Comparison of ENCODE assay signal across 16 mouse cellular contexts in genomic region chrX:101383455-101383854, GRCm38 (mm10). TPM values are rescaled to one million over a fixed set of nuclear protein-coding genes. Genes with fewer than 3 reads are reported as not detected.
DNase-seq lines count a peak whose midpoint lies in the region; ATAC-seq lines count a peak whose summit lies in the region.
"Had no signal": no experiment of that assay in that cellular context is flagged by ENCODE, and none has a peak within 500 bp of the region (broad histone marks: within the 10 kb centered on the region; RNA-seq: fewer than 3 reads in every experiment).

No protein-coding gene starts in this region.

- peak; percentile 6 for DNase-seq in cerebellum, adult 9-10 months
- DNase-seq in layer of hippocampus, adult 11-12 months (ENCODE audit: low spot score): peak; percentile 25
- DNase-seq in layer of hippocampus, postnatal 25 days (ENCODE audit: extremely low spot score in 1 of 2, low spot score in 1 of 2): no peak
- DNase-seq in right cerebral cortex, adult 18-20 months: peak; percentile 10
- no peak for DNase-seq in right cerebral cortex, postnatal 36 days (ENCODE audit: low spot score in 2 of 2)
- DNase-seq in thymus, postnatal 14 days: no peak
- DNase-seq in adrenal gland, adult 2 months: no peak
- DNase-seq: cerebellum, adult 8-10 months; gastrocnemius, postnatal 36 days; kidney, adult 9 months; lung, adult 2 months; spleen, adult 18-20 months; thymus, postnatal 36 days had no signal

- ATAC-seq in cerebellum, adult (ENCODE audit: insufficient number of reproducible peaks, low FRiP score, low TSS enrichment): no peak

RNA-seq across cellular contexts. Expression of gene Gjb1, which starts 7.3 kb away (rescaled TPM):
- total RNA-seq in layer of hippocampus, postnatal 25 days (2021): 10 to 100 TPM; 13.2 TPM
- 1 to 10 TPM in 1 of 2 experiments, not detected in 1; 2.7 TPM for total RNA-seq in adrenal gland, adult 2 months (2021)
- 0.11 and 0.84 TPM in 2 replicates for polyA plus RNA-seq in adrenal gland, adult 2 months (2012; rRNA removed)
- polyA plus RNA-seq: embryonic facial prominence, embryonic 13.5 days; heart, embryonic 14.5 days had no signal

RNA-seq across cellular contexts. Expression of gene Zmym3, which starts 37.2 kb away (rescaled TPM):
- total RNA-seq in layer of hippocampus, postnatal 25 days (2021): 100 to 1,000 TPM; 134 to 167 TPM
- 10 to 100 TPM; 60.1 to 60.8 TPM for total RNA-seq in adrenal gland, adult 2 months (2021)
- polyA plus RNA-seq in adrenal gland, adult 2 months (2012; rRNA removed): 56.8 and 65.1 TPM in 2 replicates

RNA-seq across cellular contexts. Expression of gene Nono, which starts 45.7 kb away (rescaled TPM):
- total RNA-seq in layer of hippocampus, postnatal 25 days (2021): 100 to 1,000 TPM; 131 to 158 TPM
- 100 to 1,000 TPM; 208 to 263 TPM for total RNA-seq in adrenal gland, adult 2 months (2021)
- 31.1 and 46.6 TPM in 2 replicates for polyA plus RNA-seq in adrenal gland, adult 2 months (2012; rRNA removed)

Comparison
In these comparisons a context has a peak if more than half of its experiments do, and no peak if none do; other contexts are left out.
1. DNase-seq: peak in cerebellum, adult 9-10 months (single experiment), layer of hippocampus, adult 11-12 months (single experiment) and right cerebral cortex, adult 18-20 months (single experiment); none in layer of hippocampus, postnatal 25 days (0 of 2), right cerebral cortex, postnatal 36 days (0 of 2), thymus, postnatal 14 days (single experiment) and adrenal gland, adult 2 months (single experiment).